Mouse (Mus musculus) urinary bladder, postnatal 25 days (tissue): ENCODE data around the gene Bcl2l14.

Experiments used
- DNase-seq: peaks from one replicate; pipeline ENCODE4 v3.0.0; 2022; ENCODE audit warnings: low spot score

Bcl2l14 gene

DNA sequence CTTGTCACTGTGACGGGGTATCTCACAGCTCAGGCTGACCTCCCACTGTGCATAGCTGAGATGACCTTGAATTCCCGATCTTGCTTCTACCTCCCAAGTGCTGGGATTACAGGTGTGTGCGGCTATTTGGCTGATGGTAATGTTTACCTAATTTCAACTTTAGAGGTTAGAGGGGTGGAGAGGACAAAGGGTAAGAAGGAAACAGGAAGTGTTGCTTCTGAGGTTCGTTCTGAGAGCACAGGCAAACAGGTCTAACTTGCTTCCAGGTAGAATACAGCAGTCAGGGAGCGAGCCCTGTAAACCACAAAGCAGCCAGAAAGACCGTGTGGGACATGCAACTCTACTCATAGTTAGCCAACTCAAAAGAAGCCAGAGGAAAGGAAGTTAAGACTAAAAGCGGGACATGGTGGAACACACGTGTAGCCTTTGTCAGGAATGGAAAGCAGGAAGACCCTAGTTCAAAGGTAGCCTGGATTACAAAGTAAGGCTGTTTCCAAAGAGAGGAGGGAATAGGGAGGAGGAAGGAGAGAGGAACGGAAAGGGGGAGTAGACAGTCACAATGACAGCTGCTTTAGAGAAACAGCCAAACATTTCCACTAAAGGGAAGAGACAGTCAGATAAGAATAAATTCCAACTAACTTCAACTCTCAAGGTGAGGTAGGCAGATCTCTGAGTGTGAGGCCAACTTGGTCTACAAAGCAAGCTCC lies 47.2 kb downstream of the Bcl2l14 start:
- DNase-seq: no peak

DNA sequence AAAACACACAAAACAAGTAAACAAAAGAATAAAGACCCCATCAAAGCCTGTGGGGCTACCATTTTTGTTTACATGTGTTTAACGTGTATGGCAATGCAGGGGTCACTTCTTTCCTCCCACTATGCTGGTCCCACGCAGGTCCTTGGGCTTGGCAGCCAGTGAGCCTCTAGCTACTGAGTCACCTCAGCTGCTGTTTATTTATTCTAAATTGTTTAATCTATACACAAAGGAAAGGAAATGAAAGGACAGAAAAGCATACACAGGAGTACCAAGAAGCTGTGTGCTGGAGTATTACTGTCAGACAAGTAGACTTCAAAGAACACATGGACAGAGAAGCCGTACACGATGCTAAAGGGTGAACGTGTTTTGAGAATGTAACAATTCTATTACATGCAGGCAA lies 47.8 kb downstream of the Bcl2l14 start:
- no peak for DNase-seq

DNA sequence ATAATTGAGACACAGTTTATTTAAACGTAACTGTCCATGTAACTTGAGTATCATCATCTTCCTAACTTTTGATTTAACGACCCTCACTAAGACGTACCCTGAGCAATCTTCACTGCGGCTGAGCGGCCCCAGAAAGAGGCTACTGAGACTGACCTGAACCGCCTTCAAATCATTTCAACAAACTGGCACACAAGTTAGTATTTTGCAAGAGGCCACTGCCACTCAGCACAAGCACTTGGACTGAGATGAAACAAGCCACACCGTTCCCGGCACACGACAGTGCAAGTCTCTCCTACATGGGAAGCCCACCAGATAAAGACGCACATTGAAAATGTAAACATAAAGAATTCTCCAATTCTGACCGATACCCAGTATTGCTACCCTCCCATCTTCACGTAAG lies 52.3 kb downstream of the Bcl2l14 start:
- DNase-seq: no peak

DNA sequence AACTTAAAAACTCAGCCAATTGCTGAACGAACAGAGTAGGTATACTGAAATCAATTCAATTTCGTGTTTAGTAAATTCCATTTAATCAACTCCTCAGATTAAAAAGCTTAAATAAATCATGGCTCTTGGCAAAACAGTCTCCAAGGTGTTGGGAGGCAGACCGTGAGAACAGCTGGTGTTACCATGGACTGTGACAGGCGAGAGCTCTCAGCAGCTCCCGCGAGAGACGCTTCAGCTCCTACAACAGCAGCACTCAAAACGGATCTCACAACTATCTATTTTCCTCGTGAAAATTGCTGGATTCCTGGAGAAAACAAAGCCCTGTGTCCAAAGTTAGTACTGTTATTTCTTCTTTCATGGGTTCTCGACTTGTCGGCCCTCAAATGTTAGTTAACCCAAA lies 53.8 kb downstream of the Bcl2l14 start:
- no peak for DNase-seq

DNA sequence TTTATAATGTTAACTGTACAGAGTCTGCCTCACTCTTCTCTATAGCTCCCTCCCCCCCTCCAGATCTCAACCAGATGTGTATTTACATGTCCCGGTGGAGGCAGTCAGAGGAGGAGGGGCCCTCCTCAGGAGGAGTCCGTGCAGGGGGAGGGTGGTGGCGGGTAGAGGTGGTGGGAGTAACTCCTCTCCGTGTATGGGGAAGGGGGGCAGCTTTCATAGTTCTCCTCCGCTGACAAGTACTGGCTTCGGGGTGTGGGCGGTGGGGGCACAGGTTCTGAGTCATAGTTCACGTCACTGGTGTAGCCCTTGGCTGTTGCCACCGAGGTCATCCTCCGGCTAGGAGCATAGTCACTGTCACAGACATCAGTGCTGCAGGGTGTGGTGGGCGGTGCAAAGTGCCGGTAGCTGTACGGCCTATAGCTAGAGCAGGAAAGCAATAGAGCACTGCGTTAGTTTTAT lies 54.6 kb downstream of the Bcl2l14 start:
- DNase-seq: peak; percentile 26

DNA sequence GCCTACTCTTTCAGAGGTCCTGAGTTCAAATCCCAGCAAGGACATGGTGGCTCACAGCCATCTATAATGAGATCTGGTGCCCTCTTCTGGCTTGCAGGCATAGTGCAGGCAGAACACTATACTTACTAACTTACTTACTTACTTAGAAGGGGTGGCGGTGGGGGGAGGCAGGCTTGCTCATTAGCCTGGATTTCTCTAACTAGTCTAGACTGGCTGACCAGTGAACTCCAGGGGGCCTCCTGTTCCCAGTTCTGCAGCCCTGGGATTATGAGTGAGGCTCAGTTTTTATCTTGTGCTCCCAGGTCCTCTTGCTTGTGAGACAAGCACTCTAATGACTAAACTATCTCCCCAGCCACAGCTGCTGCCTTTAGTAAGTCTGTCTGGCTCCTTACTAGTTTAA lies 58.0 kb downstream of the Bcl2l14 start:
- no peak for DNase-seq

DNA sequence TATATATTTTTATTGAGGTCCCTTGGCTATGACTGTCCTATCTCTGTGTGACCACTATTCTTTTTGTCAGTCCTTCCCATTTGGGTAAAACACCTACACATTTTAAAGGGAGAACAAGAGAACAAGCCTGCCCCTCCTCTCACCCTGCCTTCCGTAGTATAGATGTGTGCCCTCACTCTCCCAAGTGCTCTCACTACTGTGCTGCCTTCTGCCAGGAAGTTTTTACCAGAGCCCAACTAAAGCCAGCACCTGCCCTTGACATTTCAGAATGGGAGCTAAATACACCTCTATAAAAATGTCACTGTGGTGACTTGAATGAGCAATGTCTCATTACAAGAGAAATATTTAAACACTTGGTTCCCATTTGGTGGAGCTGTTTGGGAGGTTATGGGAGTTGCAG lies 62.3 kb downstream of the Bcl2l14 start:
- no peak for DNase-seq

DNA sequence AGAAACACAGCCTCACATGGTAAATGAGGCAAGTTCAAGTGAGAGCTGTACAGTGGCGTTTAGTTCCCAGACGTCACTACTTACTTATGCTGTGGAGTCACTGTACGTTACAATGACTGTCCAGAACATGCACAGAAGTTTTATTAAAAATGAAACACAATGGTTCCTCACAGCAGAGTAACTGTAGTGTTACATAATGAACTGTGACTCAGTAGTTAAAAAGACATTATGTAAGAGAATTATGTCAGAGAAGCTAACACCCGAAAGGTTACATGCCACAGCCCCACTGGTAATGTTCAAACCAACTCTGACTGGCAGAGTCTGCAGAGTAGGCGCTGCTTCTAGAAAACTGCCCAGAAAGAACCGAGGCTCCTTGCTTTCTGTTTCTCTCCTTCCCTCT lies 65.1 kb downstream of the Bcl2l14 start:
- DNase-seq: no peak

DNA sequence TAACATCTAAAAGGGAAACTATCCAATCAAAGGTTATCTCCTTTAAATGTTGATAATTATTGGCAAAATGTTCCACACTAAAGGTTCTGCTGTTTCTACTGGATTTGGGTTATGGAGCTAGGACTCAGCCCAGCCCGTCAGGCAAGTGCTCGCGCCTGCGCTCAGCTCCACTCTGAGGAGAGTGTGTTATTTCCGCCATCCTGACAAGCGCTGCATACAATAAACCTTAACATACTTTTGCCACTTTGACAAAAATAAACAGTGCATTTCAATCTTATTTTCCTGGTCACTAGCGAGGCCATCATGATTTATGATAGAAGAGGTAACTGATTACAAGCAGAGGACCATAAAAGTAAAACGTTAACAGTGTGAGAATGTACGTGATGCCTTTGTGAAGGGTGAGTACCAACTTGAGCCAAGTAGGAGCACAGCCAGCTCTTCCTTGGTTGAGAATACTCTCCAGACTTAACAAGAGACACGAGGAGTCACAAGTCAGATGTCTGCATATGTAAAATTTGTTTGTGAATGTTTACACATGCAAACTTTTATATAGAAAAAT lies 70.6 kb downstream of the Bcl2l14 start:
- no peak for DNase-seq

DNA sequence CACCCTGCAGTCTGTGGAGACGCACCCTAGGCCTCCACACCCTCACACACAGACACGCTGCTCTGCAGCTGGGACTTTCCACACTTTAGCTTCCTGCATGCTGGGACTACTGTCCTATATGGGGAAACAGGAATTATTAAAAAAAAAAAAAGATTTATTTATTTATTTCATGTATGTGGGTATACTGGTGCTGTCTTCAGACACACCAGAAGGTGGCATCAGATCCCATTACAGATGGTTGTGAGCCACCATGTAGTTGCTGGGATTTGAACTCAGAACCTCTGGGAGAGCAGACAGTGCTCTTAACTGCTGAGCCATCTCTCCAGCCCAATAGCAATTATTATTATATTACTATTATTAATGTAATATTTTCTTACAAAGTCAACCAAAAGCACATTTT lies 73.2 kb downstream of the Bcl2l14 start:
- DNase-seq: no peak

DNA sequence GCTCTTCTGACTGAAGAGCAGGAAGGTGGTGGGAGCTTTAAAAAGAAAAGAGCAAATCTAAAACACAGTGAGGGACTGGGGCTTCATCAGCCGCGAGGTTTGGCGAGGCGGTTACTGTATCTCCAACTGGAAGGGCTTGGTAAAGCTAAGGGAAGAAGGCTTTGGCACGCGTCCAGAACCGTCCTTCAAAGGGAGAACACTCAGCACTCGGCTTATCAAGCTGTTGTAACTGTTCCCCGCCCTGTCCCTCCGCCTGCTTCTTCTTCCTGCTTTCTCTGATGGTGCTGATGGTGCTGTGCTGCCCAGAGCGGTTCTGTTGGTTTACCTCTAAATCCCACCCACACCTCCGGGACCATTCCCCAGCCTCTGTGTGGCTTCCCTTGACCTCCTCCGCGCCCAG lies 74.7 kb downstream of the Bcl2l14 start:
- peak; percentile 35 for DNase-seq

DNA sequence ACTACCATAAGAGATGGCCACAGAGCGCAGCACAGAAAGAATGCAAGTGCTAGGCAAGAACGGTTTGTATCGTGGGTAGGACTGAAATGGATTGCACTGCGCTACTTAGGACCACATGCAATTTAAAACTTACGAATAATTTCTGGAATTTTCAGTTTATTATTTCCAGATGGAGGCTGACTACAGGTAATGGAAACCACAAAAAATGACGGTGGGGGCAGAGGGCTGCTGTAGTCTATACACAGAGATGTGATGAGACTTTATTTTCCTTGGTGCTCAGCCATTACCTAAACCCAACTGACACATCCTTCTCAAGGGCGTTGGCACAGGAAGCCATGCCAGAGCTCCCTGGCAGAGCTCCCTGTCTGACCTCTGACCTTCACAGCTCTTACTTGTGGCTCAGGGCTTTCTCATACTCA lies 77.0 kb downstream of the Bcl2l14 start:
- no peak for DNase-seq

DNA sequence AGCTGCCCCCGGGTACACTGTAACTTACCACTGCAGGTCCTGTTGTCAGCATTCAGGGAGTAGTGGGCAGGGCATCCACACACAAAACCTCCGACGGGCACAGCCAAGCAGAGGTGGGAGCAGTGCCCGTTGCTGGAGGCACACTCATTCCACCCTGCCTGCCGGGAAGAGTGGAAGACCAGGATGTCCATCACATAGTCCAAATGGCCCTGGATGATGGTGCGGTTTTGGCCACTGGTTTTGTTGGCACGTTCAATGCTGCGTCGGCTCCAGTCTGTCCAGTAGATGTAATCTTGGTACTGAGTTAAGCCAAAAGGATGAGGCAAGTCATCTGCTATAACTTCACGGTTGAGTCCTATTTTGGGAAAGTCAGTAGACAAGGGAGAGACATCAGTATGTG lies 83.4 kb downstream of the Bcl2l14 start:
- no peak for DNase-seq

DNA sequence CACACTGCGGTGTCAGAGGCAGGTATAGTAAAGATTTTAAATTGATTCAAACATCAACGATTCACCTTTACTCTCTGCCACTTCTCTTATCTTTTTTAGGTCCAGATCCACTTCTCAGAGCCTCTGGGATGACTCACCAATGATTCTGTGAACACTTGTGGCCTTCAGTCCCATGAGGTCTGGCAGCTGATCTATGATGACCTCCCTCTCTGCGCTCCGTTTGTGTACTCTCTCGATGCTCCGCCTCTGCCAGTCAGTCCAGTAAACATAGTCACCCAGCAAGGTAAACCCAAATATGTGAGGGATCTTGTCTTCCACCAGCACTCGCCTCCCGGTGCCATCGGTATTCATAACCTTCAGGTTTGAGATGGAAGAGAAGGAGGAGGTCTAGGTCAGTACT lies 90.2 kb downstream of the Bcl2l14 start:
- DNase-seq: no peak
